Mouse (Mus musculus) testis, adult 2 months (tissue): Measurements from ENCODE around the gene Krt33b. TPM values are rescaled to one million over a fixed set of nuclear protein-coding genes. Genes with fewer than 3 reads are reported as not detected.

ENCODE experiments used
- H3K27ac ChIP-seq: fragments of 200-500 bp; 2 replicates; pipeline ENCODE4 v1.5.1; 2012; ENCODE audit warnings: low read depth, low read length; ENCODE audit not compliant: control insufficient read depth, insufficient read depth
- H3K27me3 ChIP-seq: fragments of 200-500 bp; 2 replicates; pipeline ENCODE4 v1.6.1; 2012; ENCODE audit warnings: mild to moderate bottlenecking, low read length, moderate library complexity; ENCODE audit not compliant: control insufficient read depth, insufficient read depth
- H3K36me3 ChIP-seq: fragments of 200-500 bp; 2 replicates; pipeline ENCODE4 v1.6.1; 2012; ENCODE audit warnings: mild to moderate bottlenecking, low read length; ENCODE audit not compliant: control insufficient read depth, insufficient read depth
- H3K4me1 ChIP-seq: fragments of 200-500 bp; 2 replicates; pipeline ENCODE4 v1.6.1; 2012; ENCODE audit warnings: low read length; ENCODE audit not compliant: control insufficient read depth, insufficient read depth
- H3K4me3 ChIP-seq: fragments of 200-500 bp; 2 replicates; pipeline ENCODE4 v1.5.1; 2012; ENCODE audit warnings: low read depth, mild to moderate bottlenecking, low read length, moderate library complexity, mixed read lengths; ENCODE audit not compliant: control insufficient read depth
- CTCF ChIP-seq: fragments of 200-500 bp; IDR thresholded peaks from 2 replicates; pipeline ENCODE4 v1.5.1; 2012; ENCODE audit warnings: low read depth, mild to moderate bottlenecking, inconsistent platforms, low read length, moderate library complexity; ENCODE audit not compliant: control insufficient read depth, insufficient read depth, insufficient replicate concordance
- POLR2A ChIP-seq: fragments of 200-500 bp; IDR thresholded peaks from 2 replicates; pipeline ENCODE4 v1.6.1; 2012; ENCODE audit warnings: low read depth, mild to moderate bottlenecking, inconsistent platforms, low read length, moderate library complexity; ENCODE audit not compliant: control insufficient read depth
- polyA plus RNA-seq: library from polyadenylated mRNA; depleted of rRNA; stranded (reverse); fragments of >200 nt; gene quantifications from 2 replicates; pipeline ENCODE4 v1.2.3, GENCODE M21; 2012

Gene Krt33b
- polyA plus RNA-seq, 1 experiment = not detected

DNA sequence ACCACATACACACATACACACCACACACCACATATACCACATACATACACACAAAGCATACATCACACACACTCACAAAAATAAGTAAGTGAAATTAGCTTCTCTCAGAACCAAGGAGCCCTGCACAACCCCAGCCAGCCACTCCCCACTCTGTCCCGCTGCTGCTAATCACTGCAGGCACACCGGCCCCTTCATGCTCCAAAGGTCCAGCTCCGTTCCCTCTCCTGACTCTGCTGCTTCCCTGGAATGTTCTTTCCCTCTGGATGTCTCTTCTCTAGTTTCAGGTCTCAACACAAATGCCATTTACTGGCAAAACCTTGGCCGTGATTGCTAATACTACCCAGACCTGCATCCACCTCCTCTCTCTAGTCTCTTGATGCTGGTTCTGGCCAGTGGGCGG, 19.0 kb downstream of the Krt33b start:
- Histone ChIP-seq H3K4me1 (no peaks in the 10 kb centered on the region), H3K27ac (no peak overlapping the region), H3K27me3 (no peaks in the 10 kb centered on the region), H3K4me3 (no peak overlapping the region), H3K36me3 (no peaks in the 10 kb centered on the region)
- TF ChIP-seq CTCF (no peak), POLR2A (no peak)

DNA sequence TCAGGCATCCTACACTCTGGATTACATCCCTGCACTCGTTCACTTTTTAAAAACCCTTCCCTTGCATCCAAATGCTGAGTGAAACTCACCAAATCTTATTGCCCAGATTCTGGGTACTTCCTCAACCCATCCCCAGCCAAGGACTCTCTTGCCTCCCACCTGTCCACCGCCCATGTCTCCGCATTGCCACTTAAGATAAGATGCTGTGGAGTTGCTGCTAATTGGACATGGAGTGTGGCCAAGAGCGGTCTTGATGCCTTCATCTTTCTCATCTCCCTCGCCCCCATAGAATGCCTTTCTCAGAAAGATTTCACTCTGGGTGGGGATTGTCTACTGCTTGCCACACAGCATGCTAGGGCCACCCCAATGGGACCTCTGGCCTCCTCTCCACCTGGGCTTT, 21.3 kb downstream of the Krt33b start:
- H3K4me1 ChIP-seq = no peaks in the 10 kb centered on the region
- no peak overlapping the region for H3K4me3 ChIP-seq
- H3K36me3 ChIP-seq = no peaks in the 10 kb centered on the region
- H3K27me3 ChIP-seq = no peaks in the 10 kb centered on the region
- no peak overlapping the region for H3K27ac ChIP-seq
- TF ChIP-seq POLR2A (no peak), CTCF (no peak)

DNA sequence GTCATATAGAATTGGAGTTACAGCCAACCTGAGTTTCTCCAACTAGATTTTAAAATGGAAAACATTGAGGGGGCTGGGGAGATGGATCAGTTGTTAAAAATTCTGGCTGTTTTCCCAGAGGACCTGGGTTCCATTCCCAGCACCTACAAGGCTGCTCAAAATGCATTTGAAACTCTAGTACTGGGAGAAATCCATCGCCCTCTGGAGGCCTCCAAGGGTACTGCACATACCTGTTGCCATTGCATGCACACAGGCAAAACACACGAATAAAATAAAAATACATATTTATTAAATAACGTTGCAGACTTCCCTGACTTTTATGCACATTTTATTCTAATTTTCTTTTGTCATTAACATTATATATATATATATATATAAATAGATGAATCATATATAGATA, 23.0 kb downstream of the Krt33b start:
- Histone ChIP-seq H3K27ac (no peak overlapping the region), H3K27me3 (no peaks in the 10 kb centered on the region), H3K36me3 (no peaks in the 10 kb centered on the region), H3K4me3 (no peak overlapping the region), H3K4me1 (no peaks in the 10 kb centered on the region)
- TF ChIP-seq POLR2A = no peak
- TF ChIP-seq CTCF = peak; percentile 44; the same call in 1 of the 2 replicates

DNA sequence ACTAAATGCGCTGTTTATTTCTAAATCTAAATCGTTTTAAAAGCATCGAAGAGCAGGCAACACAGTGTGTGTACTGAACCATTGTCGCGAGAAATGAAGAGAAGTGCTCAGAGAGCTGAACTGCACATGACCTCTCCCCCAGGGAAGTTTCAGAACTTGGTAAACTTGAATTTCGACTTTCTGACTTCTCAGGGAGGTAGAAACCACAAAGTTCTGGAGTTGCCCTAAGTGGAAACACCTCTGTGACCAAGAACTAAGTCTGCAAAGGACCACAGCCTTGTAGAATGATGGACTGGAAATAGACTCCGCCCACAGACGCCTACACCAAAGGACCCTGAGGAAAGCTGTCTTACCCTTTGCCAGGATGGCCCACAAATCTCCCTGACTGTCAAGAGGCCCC, 23.8 kb downstream of the Krt33b start:
- H3K4me1 ChIP-seq = no peaks in the 10 kb centered on the region
- no peaks in the 10 kb centered on the region for H3K27me3 ChIP-seq
- no peak overlapping the region for H3K27ac ChIP-seq
- TF ChIP-seq CTCF (no peak), POLR2A (no peak)
- H3K4me3 ChIP-seq = no peak overlapping the region
- H3K36me3 ChIP-seq = no peaks in the 10 kb centered on the region

DNA sequence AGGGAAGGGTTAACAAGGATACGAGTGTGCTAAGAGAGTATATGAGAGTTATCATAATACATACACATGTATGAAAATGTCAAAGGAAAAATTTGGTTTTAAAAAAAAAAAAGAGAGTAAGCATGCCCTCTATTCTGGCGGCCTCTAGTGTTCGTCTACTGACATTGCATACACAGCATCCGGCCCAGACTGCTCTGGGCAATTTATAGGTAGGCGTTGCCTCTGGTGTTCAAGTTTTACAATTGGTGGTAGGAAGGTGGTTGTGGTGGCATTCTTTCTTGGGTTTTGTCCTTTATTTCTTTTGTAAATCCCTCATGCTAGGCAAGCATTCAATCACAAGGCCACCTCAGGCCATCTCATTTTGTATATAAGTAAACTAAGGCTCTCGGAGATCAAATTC, 24.8 kb downstream of the Krt33b start:
- H3K4me3 ChIP-seq = no peak overlapping the region
- no peak for TF ChIP-seq POLR2A
- peak; percentile 50; the same call in 1 of the 2 replicates for TF ChIP-seq CTCF

GRCm38 (mm10) chr11:99999091-99999490, 30.6 kb downstream of the Krt33b start:
- H3K4me3 ChIP-seq = no peak overlapping the region
- TF ChIP-seq CTCF (no peak), POLR2A (no peak)
- no peaks in the 10 kb centered on the region for H3K4me1 ChIP-seq
- H3K27ac ChIP-seq = no peak overlapping the region
- no peaks in the 10 kb centered on the region for H3K36me3 ChIP-seq
- no peaks in the 10 kb centered on the region for H3K27me3 ChIP-seq

More for the DNA sequence above, 24.8 kb downstream of the Krt33b start:
- Histone ChIP-seq H3K27me3 (no peaks in the 10 kb centered on the region), H3K36me3 (no peaks in the 10 kb centered on the region), H3K4me1 (no peaks in the 10 kb centered on the region), H3K27ac (no peak overlapping the region)

DNA sequence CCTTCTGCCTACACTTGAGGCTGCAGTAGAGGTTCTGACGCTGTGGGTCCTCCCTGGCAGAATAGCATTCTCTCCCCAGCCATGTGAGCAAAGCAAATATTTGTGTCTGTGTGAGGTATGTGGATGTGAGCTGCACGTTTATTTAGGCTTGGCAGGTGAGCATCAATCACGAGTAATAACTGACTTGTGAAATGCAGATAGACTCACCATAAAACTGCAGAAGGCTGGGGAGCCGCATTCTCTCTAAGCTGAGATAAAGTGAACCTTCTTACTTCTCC, 35.3 kb downstream of the Krt33b start:
- H3K36me3 ChIP-seq = no peaks in the 10 kb centered on the region
- no peaks in the 10 kb centered on the region for H3K27me3 ChIP-seq
- no peak overlapping the region for H3K4me3 ChIP-seq
- no peak overlapping the region for H3K27ac ChIP-seq
- no peak for TF ChIP-seq POLR2A
- TF ChIP-seq CTCF = no peak
- peaks cover 2% of the 10 kb centered on the region; the same call in 1 of the 2 replicates for H3K4me1 ChIP-seq

- Histone ChIP-seq H3K27ac (no peak within 1 kb of the TSS), H3K4me3 (no peak within 1 kb of the TSS), H3K27me3 (no peaks in the 10 kb centered on the region), H3K4me1 (peaks cover 2% of the 10 kb centered on the region; the same call in 1 of the 2 replicates), H3K36me3 (no peaks in the 10 kb centered on the region)
- no peak for TF ChIP-seq CTCF
- no peak for TF ChIP-seq POLR2A
These were observed 35.9 kb downstream of the Krt33b start, which contains the start of gene Krtap17-1 for GRCm38 (mm10) chr11:99993620-99994383. Krtap17-1 (minus strand) TSS chr11:99993994.
